Mouse (Mus musculus) bone marrow, adult 2 months (tissue): ENCODE measurements around the gene Slc7a10. TPM values are rescaled to one million over a fixed set of nuclear protein-coding genes. Genes with fewer than 3 reads are reported as not detected.

ENCODE experiments used
- H3K27ac ChIP-seq: fragments of 200-500 bp; 2 replicates; pipeline ENCODE4 v1.5.1; 2012; ENCODE audit warnings: low read depth, mild to moderate bottlenecking, control low read depth, inconsistent platforms, low read length; ENCODE audit not compliant: control insufficient read depth, poor library complexity, insufficient read depth
- H3K4me1 ChIP-seq: fragments of 200-500 bp; 2 replicates; pipeline ENCODE4 v1.6.1; 2011; ENCODE audit warnings: low read length; ENCODE audit not compliant: control insufficient read depth, insufficient read depth
- H3K4me3 ChIP-seq: fragments of 200-500 bp; replicated peaks from 2 replicates; pipeline ENCODE3; 2011; ENCODE audit warnings: mild to moderate bottlenecking, low read depth, low read length, control low read depth; ENCODE audit not compliant: control insufficient read depth
- CTCF ChIP-seq: fragments of 200-500 bp; IDR thresholded peaks from 2 replicates; pipeline ENCODE4 v1.5.1; 2011; ENCODE audit warnings: low read length, control low read depth; ENCODE audit not compliant: control insufficient read depth, insufficient read depth
- POLR2A ChIP-seq: fragments of 200-500 bp; IDR thresholded peaks from 2 replicates; pipeline ENCODE4 v1.6.1; 2011; ENCODE audit warnings: low read depth, mild to moderate bottlenecking, control low read depth, low read length, borderline replicate concordance; ENCODE audit not compliant: control insufficient read depth
- WGBS: fragments of 180-500 bp; shearing (Covaris S2); methylation state at CpG from one replicate; pipeline ENCODE4 v1.1.7; 2018; 5-methylcytosine and 5-hydroxymethylcytosine counted together
- polyA plus RNA-seq: library from polyadenylated mRNA; stranded (reverse); fragments of >200 nt; gene quantifications from 2 replicates; pipeline ENCODE4 v1.2.4, GENCODE M21; 2011; ENCODE audit warnings: low replicate concordance; ENCODE audit not compliant: missing spikeins, insufficient read depth, insufficient read length

Slc7a10 gene
- polyA plus RNA-seq, 1 experiment, result not detected

DNA sequence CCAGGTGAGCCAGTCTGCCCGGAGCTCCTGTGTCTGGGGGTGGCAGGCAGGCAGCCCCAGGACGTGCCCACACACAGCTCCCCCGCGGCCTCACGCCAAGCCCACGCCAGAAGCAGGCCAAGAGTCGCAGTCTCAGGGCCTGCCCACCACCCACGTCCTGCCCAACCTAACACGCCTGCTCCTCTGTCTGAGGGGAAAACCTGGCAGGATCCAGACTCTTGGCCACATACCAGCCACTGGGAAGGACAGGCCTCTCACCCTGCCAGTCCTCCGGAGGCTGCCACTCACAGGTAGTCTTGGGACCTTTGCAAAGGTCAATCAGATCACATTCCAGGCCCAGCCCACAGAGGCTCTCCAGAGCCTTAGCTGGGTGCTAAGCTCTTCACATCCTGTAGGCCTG is 39.9 kb upstream of the Slc7a10 start:
- TF ChIP-seq POLR2A (no peak), CTCF (no peak)
- Histone ChIP-seq H3K4me3 (no peak overlapping the region), H3K27ac (no peak overlapping the region), H3K4me1 (peaks cover 10% of the 10 kb centered on the region; the same call in 1 of the 2 replicates)
- WGBS, result 78% methylated on average over 10 of the region's 10 CpGs

DNA sequence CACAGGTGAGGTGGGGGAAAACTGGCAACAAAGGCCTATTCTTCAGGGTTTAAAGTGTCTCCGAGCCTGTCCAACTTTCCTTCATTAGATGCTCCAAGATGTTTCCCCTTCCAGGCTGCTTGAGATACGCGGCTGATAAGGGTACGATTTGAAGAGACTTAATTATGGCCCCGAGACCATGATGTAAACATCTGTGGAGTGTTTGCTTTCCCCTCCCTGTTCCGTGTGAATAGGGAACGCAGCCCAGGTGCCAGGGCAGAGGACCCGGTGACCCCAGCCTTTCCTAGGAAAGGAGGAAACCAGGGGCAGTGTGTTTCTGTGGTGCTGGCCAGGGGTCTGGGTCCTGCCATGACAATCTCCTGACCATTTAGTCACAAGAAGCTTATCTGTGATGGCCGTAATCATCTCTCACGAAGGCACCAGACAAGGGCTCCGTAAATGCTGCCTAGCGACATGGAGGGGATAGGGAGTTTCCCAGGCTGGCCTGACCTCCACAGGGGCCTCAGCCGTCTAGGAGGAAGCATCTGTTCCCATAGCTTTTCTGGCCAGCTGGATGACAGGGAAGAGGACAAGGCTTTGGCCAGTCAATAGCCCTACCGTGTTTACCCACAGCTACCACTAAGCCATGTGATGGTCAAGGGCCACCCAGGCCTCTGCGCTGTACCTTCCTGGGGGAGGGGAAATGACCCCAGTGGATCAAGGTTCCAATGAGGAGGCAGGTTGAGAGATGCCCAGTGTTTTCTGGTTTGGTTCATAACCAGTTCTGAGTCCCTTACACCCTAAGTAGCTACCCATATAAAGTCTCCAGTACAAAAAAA is 36.4 kb upstream of the Slc7a10 start:
- 73% methylated on average over 15 of the region's 15 CpGs for WGBS
- TF ChIP-seq CTCF (no peak), POLR2A (no peak)
- Histone ChIP-seq H3K4me3 (no peak overlapping the region), H3K27ac (no peak overlapping the region), H3K4me1 (peaks cover 12% of the 10 kb centered on the region; the same call in 1 of the 2 replicates)

DNA sequence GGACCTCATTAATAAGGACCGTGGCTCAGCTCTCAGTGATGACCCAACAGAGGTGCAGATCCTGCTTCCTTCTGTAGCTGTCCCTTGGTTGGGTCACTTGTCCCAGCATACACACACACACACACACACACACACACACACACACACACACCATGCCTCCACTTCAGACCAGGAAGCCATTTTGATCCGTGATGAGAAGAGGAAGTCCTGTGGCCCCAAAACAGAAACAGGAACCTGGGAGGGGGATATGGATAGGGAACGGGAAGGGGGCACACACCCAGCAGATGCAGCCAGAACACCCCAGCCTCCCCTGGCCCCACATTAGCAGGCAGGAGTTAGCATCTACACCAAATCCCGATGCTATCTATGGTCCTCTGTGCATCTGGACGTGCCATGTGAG is 35.3 kb upstream of the Slc7a10 start:
- no peak for TF ChIP-seq CTCF
- TF ChIP-seq POLR2A, result no peak
- Histone ChIP-seq H3K4me3 (no peak overlapping the region), H3K27ac (no peak overlapping the region), H3K4me1 (peaks cover 8% of the 10 kb centered on the region; the same call in 1 of the 2 replicates)
- WGBS, result 18% methylated on average over 5 of the region's 5 CpGs

DNA sequence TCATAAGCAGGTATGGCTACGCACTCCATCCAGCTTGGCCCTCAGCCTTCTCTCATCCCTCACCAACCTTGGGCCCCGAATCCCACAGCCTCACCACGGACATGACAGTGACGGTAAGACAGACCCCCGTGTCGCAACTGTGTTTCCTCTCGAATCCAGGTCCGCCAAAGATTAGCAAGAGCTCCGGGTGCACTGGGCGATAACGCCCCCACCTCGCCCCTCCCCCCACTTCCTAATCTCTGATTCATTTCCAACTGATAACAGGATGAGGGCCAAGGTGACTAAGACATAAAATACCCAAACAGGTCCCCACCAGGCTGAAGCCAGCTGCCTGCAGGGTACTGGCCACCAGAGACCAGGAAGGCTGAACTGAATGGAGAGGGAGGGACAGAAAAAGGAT is 31.7 kb upstream of the Slc7a10 start:
- 21% methylated on average over 12 of the region's 12 CpGs for WGBS
- Histone ChIP-seq H3K4me1 (peaks cover 14% of the 10 kb centered on the region; the same call in 1 of the 2 replicates), H3K27ac (no peak overlapping the region), H3K4me3 (no peak overlapping the region)
- TF ChIP-seq POLR2A (no peak), CTCF (no peak)

DNA sequence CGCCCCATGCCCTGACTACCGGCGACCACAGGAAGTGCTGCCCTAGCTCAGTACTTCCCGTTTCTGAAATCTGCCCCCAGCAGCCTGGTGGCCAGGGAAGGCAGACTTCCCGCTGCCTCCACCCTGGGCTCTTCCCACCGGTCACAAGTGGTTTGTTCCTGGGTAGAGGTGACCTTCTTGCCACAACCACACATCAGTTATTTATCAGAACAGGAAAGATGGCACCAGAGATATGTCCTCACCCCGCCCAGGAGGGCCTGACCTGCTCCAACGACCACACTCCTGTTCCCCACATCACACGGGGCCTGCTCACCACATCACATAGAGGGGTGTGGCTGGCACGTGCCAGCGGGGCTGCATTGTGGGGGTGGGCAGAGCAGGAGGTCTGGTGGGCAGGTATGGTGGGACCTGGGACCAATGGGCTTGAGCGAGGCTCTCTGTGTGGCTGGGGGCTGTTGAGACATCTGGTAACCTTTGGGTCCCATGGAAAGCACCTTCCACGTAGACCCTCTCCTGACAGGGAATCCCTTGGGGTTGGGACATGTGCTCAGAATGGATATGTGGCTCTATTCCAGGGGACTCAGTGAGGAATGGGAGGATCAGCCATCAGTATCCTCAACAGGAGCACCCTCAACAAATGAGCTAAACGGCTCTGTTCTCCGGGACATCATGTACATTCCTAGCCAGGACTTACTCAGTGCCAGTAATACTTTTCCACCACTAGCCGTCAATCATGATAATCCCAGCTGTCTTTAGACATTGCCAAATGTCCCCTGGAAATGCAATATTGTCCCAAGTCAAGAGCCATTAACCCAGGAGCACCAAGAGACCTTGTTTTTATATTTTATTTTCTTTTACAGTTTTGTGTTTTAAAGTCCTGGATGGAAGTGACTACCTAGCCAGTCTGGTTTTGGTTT is 29.4 kb upstream of the Slc7a10 start:
- Histone ChIP-seq H3K27ac (peak overlapping the region; percentile 17), H3K4me1 (peaks cover 12% of the 10 kb centered on the region; the same call in 1 of the 2 replicates), H3K4me3 (no peak overlapping the region)
- 9% methylated on average over 16 of the region's 16 CpGs for WGBS
- TF ChIP-seq CTCF (no peak), POLR2A (no peak; the same call in 1 of the 2 replicates)

DNA sequence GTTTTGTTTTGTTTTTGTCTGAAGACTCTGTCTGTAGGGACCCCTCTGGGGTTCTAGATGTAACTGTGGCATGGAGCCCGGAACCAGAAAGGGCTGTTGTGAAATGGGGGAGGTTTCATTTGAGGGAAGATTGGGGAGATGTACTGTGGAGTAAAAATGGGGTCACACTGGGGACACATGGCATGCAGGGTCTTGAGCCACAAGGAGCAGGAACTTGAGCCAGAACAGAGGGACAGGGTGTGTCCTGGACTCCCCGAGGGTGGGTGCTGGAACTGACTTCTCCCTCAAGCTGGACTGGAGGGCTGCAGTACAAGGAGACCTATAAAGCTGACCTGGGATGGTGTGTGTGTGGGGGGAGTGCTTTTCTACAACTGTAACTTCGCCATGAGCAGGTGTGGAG is 28.7 kb upstream of the Slc7a10 start:
- H3K4me1 ChIP-seq, result peaks cover 12% of the 10 kb centered on the region; the same call in 1 of the 2 replicates
- H3K4me3 ChIP-seq, result no peak overlapping the region
- 14% methylated on average over 3 of the region's 3 CpGs for WGBS
- H3K27ac ChIP-seq, result no peak overlapping the region; the same call in 1 of the 2 replicates
- TF ChIP-seq POLR2A, result no peak

DNA sequence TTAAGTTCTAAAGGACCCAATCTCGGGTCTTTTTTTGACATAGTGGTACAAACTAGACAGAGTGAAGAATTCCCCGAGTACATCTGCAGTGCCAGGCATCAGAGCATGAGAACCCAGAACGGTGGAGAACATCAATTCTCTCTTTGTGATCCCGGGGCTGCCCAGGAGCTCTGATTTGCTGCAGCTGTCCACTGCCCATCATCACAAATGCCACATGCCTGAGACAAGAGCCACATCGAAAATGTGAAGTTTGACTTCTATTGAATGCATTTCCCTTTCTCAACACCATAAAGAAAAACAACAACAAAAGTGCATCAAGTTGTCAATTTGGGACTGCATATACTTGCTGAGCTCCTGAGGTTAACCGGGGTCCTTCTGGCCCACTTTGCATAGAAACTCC is 23.7 kb upstream of the Slc7a10 start:
- 76% methylated on average over 6 of the region's 6 CpGs for WGBS
- no peak for TF ChIP-seq POLR2A
- TF ChIP-seq CTCF, result no peak
- no peak overlapping the region for H3K4me3 ChIP-seq

DNA sequence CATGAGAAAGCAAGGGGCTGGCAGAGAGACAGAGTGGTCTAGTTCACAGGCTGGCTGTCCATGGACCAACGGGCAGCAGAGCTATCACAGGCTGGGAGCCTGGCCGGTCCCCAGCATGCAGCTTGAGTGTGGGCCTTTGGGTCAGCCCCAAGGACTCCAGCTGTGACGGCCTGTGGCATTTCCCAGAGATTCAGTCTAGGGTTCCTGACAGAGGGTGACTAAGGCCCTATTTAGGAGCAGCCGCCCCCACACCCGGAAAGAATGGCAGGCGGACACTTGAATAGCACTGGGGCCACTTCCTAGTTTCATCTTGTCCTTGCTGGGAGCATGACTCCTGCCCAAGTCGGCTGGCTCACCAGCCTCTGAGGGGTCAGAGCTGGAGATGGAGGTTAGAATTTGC is 22.6 kb upstream of the Slc7a10 start:
- Histone ChIP-seq H3K4me1 (no peaks in the 10 kb centered on the region; the same call in 1 of the 2 replicates), H3K4me3 (no peak overlapping the region), H3K27ac (no peak overlapping the region)
- TF ChIP-seq POLR2A, result no peak
- TF ChIP-seq CTCF, result no peak
- WGBS, result 79% methylated on average over 7 of the region's 7 CpGs

More for the DNA sequence above, 23.7 kb upstream of the Slc7a10 start:
- Histone ChIP-seq H3K27ac (no peak overlapping the region), H3K4me1 (peaks cover 3% of the 10 kb centered on the region; the same call in 1 of the 2 replicates)
